Mouse (Mus musculus) testis, adult 2 months (tissue): Measurements from ENCODE around the gene Gba. TPM values are rescaled to one million over a fixed set of nuclear protein-coding genes. Genes with fewer than 3 reads are reported as not detected.

Experiments used
- H3K27ac ChIP-seq: fragments of 200-500 bp; 2 replicates; pipeline ENCODE4 v1.5.1; 2012; ENCODE audit warnings: low read depth, low read length; ENCODE audit not compliant: control insufficient read depth, insufficient read depth
- H3K27me3 ChIP-seq: fragments of 200-500 bp; 2 replicates; pipeline ENCODE4 v1.6.1; 2012; ENCODE audit warnings: mild to moderate bottlenecking, low read length, moderate library complexity; ENCODE audit not compliant: control insufficient read depth, insufficient read depth
- H3K36me3 ChIP-seq: fragments of 200-500 bp; 2 replicates; pipeline ENCODE4 v1.6.1; 2012; ENCODE audit warnings: mild to moderate bottlenecking, low read length; ENCODE audit not compliant: control insufficient read depth, insufficient read depth
- H3K4me1 ChIP-seq: fragments of 200-500 bp; 2 replicates; pipeline ENCODE4 v1.6.1; 2012; ENCODE audit warnings: low read length; ENCODE audit not compliant: control insufficient read depth, insufficient read depth
- H3K4me3 ChIP-seq: fragments of 200-500 bp; 2 replicates; pipeline ENCODE4 v1.5.1; 2012; ENCODE audit warnings: low read depth, mild to moderate bottlenecking, low read length, moderate library complexity, mixed read lengths; ENCODE audit not compliant: control insufficient read depth
- CTCF ChIP-seq: fragments of 200-500 bp; IDR thresholded peaks from 2 replicates; pipeline ENCODE4 v1.5.1; 2012; ENCODE audit warnings: low read depth, mild to moderate bottlenecking, inconsistent platforms, low read length, moderate library complexity; ENCODE audit not compliant: control insufficient read depth, insufficient read depth, insufficient replicate concordance
- POLR2A ChIP-seq: fragments of 200-500 bp; IDR thresholded peaks from 2 replicates; pipeline ENCODE4 v1.6.1; 2012; ENCODE audit warnings: low read depth, mild to moderate bottlenecking, inconsistent platforms, low read length, moderate library complexity; ENCODE audit not compliant: control insufficient read depth
- polyA plus RNA-seq: library from polyadenylated mRNA; depleted of rRNA; stranded (reverse); fragments of >200 nt; gene quantifications from 2 replicates; pipeline ENCODE4 v1.2.3, GENCODE M21; 2012; rRNA removed

Gba gene
- polyA plus RNA-seq, 1 experiment, result 19.9 TPM

DNA sequence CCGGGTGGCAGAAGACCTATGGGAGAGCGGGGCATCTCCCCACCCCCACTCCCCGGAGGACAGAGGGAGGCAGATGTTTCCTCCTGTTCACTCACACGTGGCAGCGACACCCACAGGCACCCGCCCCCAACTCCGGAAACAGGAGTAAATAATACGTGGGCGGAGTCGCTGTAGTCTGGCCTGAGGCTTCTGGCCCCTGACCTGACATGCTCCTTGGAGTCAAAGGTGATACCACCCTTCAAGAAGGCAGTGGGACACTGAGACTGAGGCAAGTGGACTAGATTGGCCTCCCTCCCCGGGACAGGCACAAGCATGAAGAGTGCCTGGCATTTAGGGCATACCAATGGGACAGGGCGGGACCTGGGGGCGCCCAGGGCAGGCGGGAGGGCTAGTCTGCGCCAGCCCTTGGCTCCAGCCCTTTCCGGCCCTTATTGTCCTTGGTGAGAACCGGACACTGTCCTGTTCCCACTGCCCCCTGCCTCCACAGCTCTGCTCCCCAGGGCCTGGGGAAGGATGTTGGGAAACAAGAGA, 48.7 kb downstream of the Gba start:
- Histone ChIP-seq H3K27me3 (no peaks in the 10 kb centered on the region), H3K4me1 (peaks cover 6% of the 10 kb centered on the region), H3K36me3 (no peaks in the 10 kb centered on the region), H3K27ac (no peak overlapping the region), H3K4me3 (peak overlapping the region; percentile 42)
- no peak for TF ChIP-seq POLR2A
- TF ChIP-seq CTCF, result no peak

DNA sequence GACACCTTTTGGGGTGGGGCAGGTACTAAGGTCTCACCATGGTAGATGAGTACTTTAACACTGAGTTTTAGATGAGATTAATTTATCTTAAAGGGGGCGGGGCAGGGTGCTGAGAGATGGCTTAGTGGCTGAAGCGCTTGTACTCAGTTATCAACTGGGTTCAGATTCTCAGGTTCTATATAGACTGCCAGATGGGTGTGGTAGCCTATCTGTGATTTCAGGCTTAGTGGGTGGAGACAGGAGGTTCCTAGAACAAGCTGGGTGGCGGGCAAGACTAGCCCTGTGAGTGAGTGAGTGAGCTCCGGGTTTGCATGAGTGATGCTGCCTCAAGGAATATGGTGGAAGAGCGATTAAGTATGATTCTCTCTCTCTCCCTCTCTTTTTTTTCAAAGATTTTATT, 52.3 kb downstream of the Gba start:
- H3K4me3 ChIP-seq, result no peak overlapping the region
- H3K27ac ChIP-seq, result no peak overlapping the region
- H3K4me1 ChIP-seq, result peaks cover 3% of the 10 kb centered on the region; the same call in 1 of the 2 replicates
- no peaks in the 10 kb centered on the region for H3K27me3 ChIP-seq
- TF ChIP-seq CTCF (no peak), POLR2A (no peak)
- no peaks in the 10 kb centered on the region for H3K36me3 ChIP-seq

DNA sequence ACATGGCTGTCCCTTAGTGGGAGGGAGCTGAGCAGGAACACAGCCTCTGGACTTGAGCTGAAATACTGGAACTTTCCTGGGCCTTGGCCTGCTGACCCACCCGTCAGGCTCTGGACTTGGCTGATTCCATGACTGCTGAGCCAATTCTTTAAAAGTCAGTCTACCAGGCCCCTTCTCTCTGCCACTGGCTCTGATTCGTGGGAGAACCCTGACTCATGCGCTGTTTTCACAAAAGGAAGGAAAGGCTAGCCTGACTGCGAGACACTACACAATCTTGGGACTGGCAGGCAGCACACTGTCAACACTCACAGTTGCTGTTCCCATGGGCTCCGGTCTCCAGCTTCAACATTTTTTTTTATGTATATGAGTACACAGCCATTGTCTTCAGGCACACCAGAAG, 53.4 kb downstream of the Gba start:
- H3K27ac ChIP-seq, result no peak overlapping the region
- H3K4me1 ChIP-seq, result peaks cover 3% of the 10 kb centered on the region; the same call in 1 of the 2 replicates
- TF ChIP-seq POLR2A, result no peak
- H3K36me3 ChIP-seq, result no peaks in the 10 kb centered on the region
- H3K27me3 ChIP-seq, result no peaks in the 10 kb centered on the region
- no peak overlapping the region for H3K4me3 ChIP-seq

Other genes with a start within 250 kb of the Gba start
- gene Rusc1, start 109.6 kb upstream of the Gba start, polyA plus RNA-seq, result 7.3 and 9.0 TPM in 2 replicates
- gene Gm43738, start 101.8 kb upstream of the Gba start, polyA plus RNA-seq, result not detected in 2 replicates
- 109 and 114 TPM in 2 replicates for gene Fdps, start 101.0 kb upstream of the Gba start, polyA plus RNA-seq
- not detected in 2 replicates for gene Pklr, start 66.8 kb upstream of the Gba start, polyA plus RNA-seq
- 1.7 and 2.2 TPM in 2 replicates for gene Hcn3, start 42.7 kb upstream of the Gba start, polyA plus RNA-seq
- gene Clk2, start 38.1 kb upstream of the Gba start, polyA plus RNA-seq, result 48.3 and 50.6 TPM in 2 replicates
- 70.9 and 73.0 TPM in 2 replicates for gene Scamp3, start 25.5 kb upstream of the Gba start, polyA plus RNA-seq
- 5.7 and 7.1 TPM in 2 replicates for gene Fam189b, start 19.8 kb upstream of the Gba start, polyA plus RNA-seq
- 66.6 and 73.2 TPM in 2 replicates for gene Thbs3, start 12.3 kb downstream of the Gba start, polyA plus RNA-seq
- 482 and 525 TPM in 2 replicates for gene Mtx1, start 24.2 kb downstream of the Gba start, polyA plus RNA-seq
- 35.1 and 38.3 TPM in 2 replicates for gene Muc1, start 26.1 kb downstream of the Gba start, polyA plus RNA-seq
- 30.7 and 43.7 TPM in 2 replicates for gene Krtcap2, start 43.0 kb downstream of the Gba start, polyA plus RNA-seq
- gene Trim46, start 43.4 kb downstream of the Gba start, polyA plus RNA-seq, result 27.7 and 27.9 TPM in 2 replicates
- 42.2 and 53.9 TPM in 2 replicates for gene Dpm3, start 56.4 kb downstream of the Gba start, polyA plus RNA-seq
- gene Slc50a1, start 67.6 kb downstream of the Gba start, polyA plus RNA-seq, result 9.7 and 12.7 TPM in 2 replicates
- 1.1 and 1.7 TPM in 2 replicates for gene Efna1, start 78.2 kb downstream of the Gba start, polyA plus RNA-seq
- 9.9 and 13.3 TPM in 2 replicates for gene Efna3, start 120.0 kb downstream of the Gba start, polyA plus RNA-seq
- gene Efna4, start 135.1 kb downstream of the Gba start, polyA plus RNA-seq, result 1.1 and 1.6 TPM in 2 replicates
- gene Adam15, start 147.1 kb downstream of the Gba start, polyA plus RNA-seq, result 39.7 and 51.1 TPM in 2 replicates
- gene Dcst2, start 159.0 kb downstream of the Gba start, polyA plus RNA-seq, result 108 and 110 TPM in 2 replicates
- gene Dcst1, start 162.3 kb downstream of the Gba start, polyA plus RNA-seq, result 74.5 and 81.0 TPM in 2 replicates
- gene Zbtb7b, start 191.8 kb downstream of the Gba start, polyA plus RNA-seq, result 4.4 and 5.9 TPM in 2 replicates
- not detected in 2 replicates for gene Lenep, start 199.9 kb downstream of the Gba start, polyA plus RNA-seq
- 67.6 and 71.8 TPM in 2 replicates for gene Flad1, start 208.9 kb downstream of the Gba start, polyA plus RNA-seq
- 14.7 and 16.5 TPM in 2 replicates for gene Cks1b, start 215.5 kb downstream of the Gba start, polyA plus RNA-seq
- gene Shc1, start 215.5 kb downstream of the Gba start, polyA plus RNA-seq, result 15.7 and 17.3 TPM in 2 replicates
- gene Pygo2, start 227.3 kb downstream of the Gba start, polyA plus RNA-seq, result 18.1 and 19.6 TPM in 2 replicates
- gene Pbxip1, start 233.8 kb downstream of the Gba start, polyA plus RNA-seq, result 8.2 and 9.9 TPM in 2 replicates